Mouse (Mus musculus): ENCODE results near the gene Gfer.
A peak's percentile ranks its signal among the peaks of the same experiment; 100 is the strongest.
"Not testable (repeated sequence)": the region's sequence is repeated elsewhere in the genome, so short reads cannot be mapped to it uniquely, and the experiment has no call there.

Gfer gene

GRCm38 (mm10) chr17:24722220-24722924 lies 26.4 kb upstream of the Gfer start:
- DNase-seq (ENCODE audit: low spot score in 2 of 2), result no peak

- DNase-seq (ENCODE audit: low spot score in 2 of 2), result not testable (repeated sequence)
Observed at GRCm38 (mm10) chr17:24721383-24721955, 25.5 kb upstream of the Gfer start.

GRCm38 (mm10) chr17:24720616-24721015 lies 24.7 kb upstream of the Gfer start:
- not testable (repeated sequence) for DNase-seq (ENCODE audit: low spot score in 2 of 2)

GRCm38 (mm10) chr17:24719494-24720222 lies 23.7 kb upstream of the Gfer start:
- DNase-seq (ENCODE audit: low spot score in 2 of 2), result peak; percentile 99

- DNase-seq (ENCODE audit: low spot score in 2 of 2), result not testable (repeated sequence)
Observed at GRCm38 (mm10) chr17:24718938-24719337, 23.0 kb upstream of the Gfer start.

GRCm38 (mm10) chr17:24717943-24718342 lies 22.0 kb upstream of the Gfer start, which contains the start of the genes Rnf151 and Rps2:
TSS of gene Rnf151 (minus strand) at chr17:24718063.
TSS of gene Rps2 (plus strand) at chr17:24718116.
- peak in 1 of 2 experiments; percentile 5 for DNase-seq (ENCODE audit: low spot score in 2 of 2)

- DNase-seq (ENCODE audit: low spot score in 2 of 2), result peak in 1 of 2 experiments; percentile 5
Observed at GRCm38 (mm10) chr17:24716166-24716682, 20.3 kb upstream of the Gfer start.

GRCm38 (mm10) chr17:24715556-24715955 lies 19.6 kb upstream of the Gfer start:
- no peak for DNase-seq (ENCODE audit: low spot score in 2 of 2)

GRCm38 (mm10) chr17:24708646-24709045 lies 12.7 kb upstream of the Gfer start:
- DNase-seq (ENCODE audit: low spot score in 2 of 2), result no peak

- no peak for DNase-seq (ENCODE audit: low spot score in 2 of 2)
Observed at GRCm38 (mm10) chr17:24707801-24708425, 12.0 kb upstream of the Gfer start.

- peak; percentile 88 to 94 for DNase-seq (ENCODE audit: low spot score in 2 of 2)
Observed at GRCm38 (mm10) chr17:24706982-24707800, 11.2 kb upstream of the Gfer start, which contains the start of gene Tbl3. TSS of gene Tbl3 (minus strand) at chr17:24707660.

- DNase-seq (ENCODE audit: low spot score in 2 of 2), result no peak
Observed at GRCm38 (mm10) chr17:24705821-24706220, 9.9 kb upstream of the Gfer start.

GRCm38 (mm10) chr17:24701251-24701650 lies 5.3 kb upstream of the Gfer start:
- DNase-seq (ENCODE audit: low spot score in 2 of 2), result no peak

GRCm38 (mm10) chr17:24699473-24699872 lies 3.5 kb upstream of the Gfer start:
- no peak for DNase-seq (ENCODE audit: low spot score in 2 of 2)

GRCm38 (mm10) chr17:24698715-24699114 lies 2.8 kb upstream of the Gfer start:
- no peak for DNase-seq (ENCODE audit: low spot score in 2 of 2)

- no peak for DNase-seq (ENCODE audit: low spot score in 2 of 2)
Observed at GRCm38 (mm10) chr17:24697985-24698384, 2.0 kb upstream of the Gfer start.

GRCm38 (mm10) chr17:24695326-24696010 lies 488 bp downstream of the Gfer start:
- DNase-seq (ENCODE audit: low spot score in 2 of 2), result no peak

- DNase-seq (ENCODE audit: low spot score in 2 of 2), result no peak
Observed at GRCm38 (mm10) chr17:24692385-24692784, 3.6 kb downstream of the Gfer start.

- peak in 1 of 2 experiments; percentile 53 for DNase-seq (ENCODE audit: low spot score in 2 of 2)
Observed at GRCm38 (mm10) chr17:24689251-24690081, 6.5 kb downstream of the Gfer start, which contains the start of gene Syngr3. TSS of gene Syngr3 (minus strand) at chr17:24689955.

Data from frontal cortex, postnatal 10 days (tissue).